Mouse (Mus musculus) bone marrow macrophage, adult 2 months (primary cell): ENCODE data around the gene Ptprd.

ENCODE experiments used
- CTCF ChIP-seq: IDR thresholded peaks from 2 replicates; pipeline ENCODE4 v1.5.1; 2012; ENCODE audit warnings: low read depth, mild to moderate bottlenecking, low read length, moderate library complexity
- POLR2A ChIP-seq: IDR thresholded peaks from 2 replicates; pipeline ENCODE4 v1.6.1; 2012; ENCODE audit warnings: mild to moderate bottlenecking, low read depth, low read length, borderline replicate concordance

DNA sequence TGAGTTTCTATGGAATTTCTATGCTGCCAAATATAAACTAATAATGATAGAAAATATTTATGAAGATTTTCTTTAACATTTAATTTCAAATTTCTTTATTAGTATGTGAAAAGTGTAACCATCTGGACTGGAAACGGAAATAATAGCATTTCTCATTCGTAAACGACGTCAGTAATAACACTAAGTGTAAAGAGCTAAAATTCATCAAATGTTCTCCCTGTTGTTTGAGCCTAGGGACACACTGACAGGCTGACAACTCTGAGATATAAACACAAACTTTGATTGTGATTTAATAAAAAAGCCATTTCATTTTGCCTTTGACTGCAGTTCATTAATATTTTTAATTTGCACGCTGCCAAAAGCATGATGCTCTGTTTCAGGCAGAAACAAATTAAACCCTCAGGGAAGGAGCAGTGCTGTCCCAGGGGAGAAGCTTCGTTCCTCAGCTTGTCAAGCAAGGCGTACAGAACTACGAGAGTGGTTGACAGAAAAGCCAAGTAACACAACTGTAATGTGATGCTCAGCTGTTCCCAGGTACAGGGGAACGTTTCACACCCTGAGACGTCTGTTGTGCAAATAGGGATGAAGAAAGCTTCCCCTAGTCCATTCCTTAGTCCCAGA, 894.6 kb downstream of the Ptprd start:
- TF ChIP-seq CTCF, result no peak
- no peak for TF ChIP-seq POLR2A
